Mouse (Mus musculus) naive thymus-derived CD4-positive, alpha-beta T cell, adult 2 months (primary cell): ENCODE measurements around the gene Akt3.

Experiments
- DNase-seq: peaks from one replicate; pipeline ENCODE4 v3.0.0-alpha.2; 2011; ENCODE audit warnings: low read depth

Gene Akt3

DNA sequence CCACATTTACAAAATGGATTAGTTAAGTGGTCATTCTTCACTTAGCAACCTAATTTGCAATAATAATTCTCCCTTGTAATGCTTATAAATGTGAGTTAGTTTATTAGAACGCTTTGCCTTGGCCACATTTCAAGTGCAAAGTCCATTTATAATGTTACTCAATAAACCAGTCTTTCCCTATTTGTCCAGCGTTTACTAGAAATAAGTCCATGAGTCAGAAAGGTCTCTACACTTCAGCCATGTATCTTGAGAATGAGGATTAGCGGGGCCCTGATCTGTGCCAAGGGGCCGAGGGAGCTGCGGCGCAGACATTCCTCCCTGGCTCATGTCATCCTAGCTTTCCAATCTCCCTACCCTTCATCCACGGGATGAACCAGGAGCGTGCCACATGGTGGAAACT, 275.3 kb downstream of the Akt3 start:
- no peak for DNase-seq

DNA sequence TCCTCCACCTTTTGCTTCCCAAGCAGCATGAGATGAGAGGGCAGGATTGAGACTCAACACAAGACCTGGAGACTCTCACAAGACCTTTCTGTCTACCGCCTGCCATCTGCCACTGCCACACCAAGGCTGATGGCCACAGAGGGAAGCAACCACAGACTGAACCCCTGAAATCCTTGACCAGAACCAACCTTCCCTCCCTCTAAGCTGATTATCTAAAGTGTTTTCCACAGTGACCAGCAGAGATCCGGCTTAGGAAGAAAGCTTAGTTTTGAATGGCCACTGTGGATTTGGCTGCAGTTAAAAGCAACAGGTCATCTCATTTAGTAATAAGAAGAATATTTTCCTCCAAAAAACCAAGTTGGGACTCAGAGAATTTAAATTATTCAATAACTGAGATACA, 276.5 kb downstream of the Akt3 start:
- no peak for DNase-seq

DNA sequence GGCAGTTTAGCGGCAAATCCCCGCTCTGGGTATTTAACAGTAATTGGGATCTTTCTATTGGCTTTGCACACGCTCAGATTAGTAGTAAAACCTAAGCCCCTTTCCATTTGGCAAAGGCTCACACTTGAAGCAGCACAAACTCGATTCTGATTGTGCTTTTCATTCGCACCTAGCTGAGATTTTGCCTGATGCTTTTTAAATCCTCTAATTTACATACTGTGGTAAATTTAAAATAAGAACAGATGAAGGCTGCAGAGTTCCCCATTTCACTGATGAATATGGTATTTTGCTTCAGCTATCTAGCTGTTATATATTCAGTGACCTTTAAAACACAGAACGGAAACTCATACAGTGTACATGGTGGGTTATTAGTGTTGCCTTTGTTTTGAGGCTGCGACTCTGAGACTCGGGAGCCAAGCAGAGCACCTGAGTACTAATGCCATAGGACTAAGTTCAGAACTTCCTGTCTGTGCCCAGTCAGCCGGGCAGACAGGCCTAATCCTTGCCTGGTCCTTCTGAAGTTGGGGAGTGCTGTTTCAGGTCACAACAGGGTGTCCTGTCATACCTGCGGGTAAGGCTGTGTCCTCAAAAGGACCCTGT, 277.1 kb downstream of the Akt3 start:
- DNase-seq, result no peak

DNA sequence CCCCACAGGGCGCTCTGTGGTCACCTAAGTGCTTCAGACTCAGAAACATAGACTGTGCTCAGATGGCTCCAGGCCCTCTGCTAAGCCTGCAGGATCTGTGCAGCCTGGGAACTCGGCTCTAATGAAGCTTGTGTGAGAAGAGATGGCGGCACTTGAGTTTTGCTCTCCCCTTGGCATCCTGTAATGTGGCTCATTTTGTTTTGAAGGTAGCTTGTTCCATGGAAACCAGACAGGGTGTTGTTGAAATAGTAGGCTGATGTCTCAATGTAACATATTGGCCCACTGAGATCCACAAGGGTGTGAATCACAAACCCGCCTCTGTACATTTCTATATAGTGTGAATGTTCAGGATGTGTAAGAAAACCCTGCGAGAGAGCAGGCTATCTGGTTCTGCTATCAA, 277.9 kb downstream of the Akt3 start:
- no peak for DNase-seq

DNA sequence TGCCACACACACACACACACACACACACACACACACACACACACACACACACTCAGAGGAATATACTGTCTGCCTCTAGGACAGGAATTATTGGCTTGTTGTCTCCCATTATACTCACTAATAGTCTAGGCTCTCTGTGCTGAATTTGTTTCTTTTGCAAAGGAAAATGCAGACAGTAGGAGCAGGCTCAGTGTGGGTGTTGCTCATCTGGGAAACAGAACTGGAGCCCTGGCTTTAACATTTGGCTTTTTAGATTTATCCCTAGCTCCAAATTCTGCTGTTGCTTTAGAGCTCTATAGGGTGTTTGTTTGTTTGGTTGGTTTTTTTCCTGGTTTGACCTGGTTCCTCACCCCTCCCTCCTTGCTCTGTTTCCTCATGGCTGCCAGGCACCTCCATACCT, 278.8 kb downstream of the Akt3 start:
- DNase-seq, result no peak

DNA sequence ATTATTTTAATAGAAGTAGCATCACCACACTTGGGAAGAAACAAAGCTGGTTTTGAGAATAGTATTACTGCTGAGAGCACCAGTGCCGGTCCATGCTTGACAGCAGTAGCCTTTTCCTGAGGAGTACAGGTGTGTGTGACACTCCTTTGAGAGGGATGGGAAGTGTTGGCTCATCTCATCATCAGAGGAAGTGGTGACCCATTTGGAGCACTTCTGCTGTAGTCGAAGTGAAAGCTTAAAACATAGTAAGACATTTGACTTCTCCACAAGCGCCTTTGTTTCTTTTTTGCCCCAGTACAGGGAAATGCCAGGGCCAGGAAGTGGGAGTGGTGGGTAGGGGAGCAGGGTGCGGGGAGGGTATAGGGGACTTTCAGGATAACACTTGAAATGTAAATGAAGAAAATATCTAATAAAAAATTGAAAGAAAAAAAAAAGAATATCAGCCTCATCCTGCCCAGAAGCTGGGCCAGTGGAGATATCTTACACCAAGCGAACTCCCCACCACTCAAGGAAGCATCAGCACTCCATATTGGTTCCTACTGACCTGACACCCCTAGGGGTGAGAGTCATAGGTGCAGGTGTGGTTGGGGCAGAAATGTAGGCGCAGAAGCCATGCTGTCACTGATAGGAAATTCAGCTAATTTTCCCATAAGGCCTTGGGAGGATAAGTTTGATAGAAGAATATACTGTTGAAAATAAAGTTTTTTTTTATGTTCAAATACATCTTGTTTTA, 284.5 kb downstream of the Akt3 start:
- no peak for DNase-seq

DNA sequence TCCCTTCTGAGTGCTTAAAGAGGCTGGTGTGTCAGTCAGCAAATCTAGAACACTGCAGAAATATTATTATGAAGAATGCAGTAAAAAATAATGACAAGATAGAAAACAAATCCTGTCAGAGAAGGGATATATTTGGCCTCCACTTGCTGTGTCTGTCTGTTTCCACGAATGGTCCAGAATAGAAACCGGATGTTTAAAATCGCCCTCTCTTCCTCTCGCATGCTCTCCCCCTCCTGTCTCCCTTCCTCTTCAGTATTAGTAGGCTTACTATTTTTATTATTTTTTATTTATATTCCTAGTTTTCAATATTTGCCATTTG, 286.6 kb downstream of the Akt3 start:
- DNase-seq, result no peak

DNA sequence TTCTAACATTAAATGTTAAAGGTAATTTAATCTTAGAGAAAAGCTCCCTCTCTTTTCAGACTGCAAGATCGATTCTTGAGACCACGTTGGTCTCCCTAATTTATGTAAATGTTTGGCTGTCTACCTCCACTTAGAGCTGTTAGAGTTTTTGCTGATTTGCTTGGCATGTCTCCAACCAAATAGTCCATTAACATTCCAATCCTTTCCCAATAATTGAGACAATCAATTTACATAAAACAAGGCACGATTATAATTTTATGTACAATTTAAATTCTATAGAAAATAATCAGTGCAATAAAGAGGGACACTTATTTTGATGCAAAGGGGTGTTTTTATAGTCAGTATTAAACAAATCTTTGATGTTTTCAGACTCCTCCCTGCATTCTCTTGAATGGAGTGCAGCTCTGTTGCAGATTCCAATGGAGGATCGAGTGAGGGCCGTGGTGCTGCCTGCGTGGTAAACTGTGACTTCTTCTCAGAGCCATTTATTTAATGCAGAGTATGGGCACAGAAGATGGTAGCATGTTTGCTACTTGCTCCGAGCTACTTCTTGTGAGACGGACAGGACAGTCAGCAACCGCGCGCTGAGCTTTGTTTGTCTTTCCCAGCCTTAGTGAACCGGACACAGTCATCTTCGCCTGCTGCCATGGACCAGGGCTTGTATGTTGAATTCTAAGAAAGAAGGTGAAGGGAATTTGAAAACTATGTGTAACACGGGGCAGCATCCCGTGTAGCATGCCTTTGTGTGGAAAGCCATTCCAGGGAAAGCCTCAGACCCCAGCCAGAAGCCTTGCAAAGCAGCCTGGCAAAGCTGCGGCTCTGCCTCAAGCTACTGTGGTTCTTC, 287.1 kb downstream of the Akt3 start:
- DNase-seq, result no peak
